Mouse (Mus musculus): ENCODE data around the gene Kif18b. TPM values are rescaled to one million over a fixed set of nuclear protein-coding genes. Genes with fewer than 3 reads are reported as not detected.
A peak's percentile ranks its signal among the peaks of the same experiment; 100 is the strongest.

Kif18b gene
- polyA plus RNA-seq (2012; ENCODE audit: insufficient read depth, insufficient read length, missing spikeins), result not detected in 2 replicates

GRCm38 (mm10) chr11:102924557-102925350 lies at the start of gene Kif18b:
Gene Kif18b, minus strand, starts transcription at chr11:102925124.
- Histone ChIP-seq H3K27ac (replicated peaks; ENCODE audit: low read depth, low read length) (no peak within 1 kb of the TSS), H3K4me1 (ENCODE audit: control insufficient read depth, insufficient read depth, insufficient read length, low read length) (no peaks in the 10 kb centered on the region), H3K4me3 (ENCODE audit: insufficient read depth, low read depth, low read length) (peak within 1 kb of the TSS; percentile 80)

GRCm38 (mm10) chr11:102972326-102972725 lies 47.4 kb upstream of the Kif18b start:
- H3K27ac ChIP-seq (replicated peaks; ENCODE audit: low read depth, low read length), result no peak overlapping the region
- H3K4me1 ChIP-seq (ENCODE audit: control insufficient read depth, insufficient read depth, insufficient read length, low read length), result no peaks in the 10 kb centered on the region
- H3K4me3 ChIP-seq (ENCODE audit: insufficient read depth, low read depth, low read length), result no peak overlapping the region

- H3K27ac ChIP-seq (replicated peaks; ENCODE audit: low read depth, low read length), result no peak overlapping the region
- no peaks in the 10 kb centered on the region for H3K4me1 ChIP-seq (ENCODE audit: control insufficient read depth, insufficient read depth, insufficient read length, low read length)
- no peak overlapping the region for H3K4me3 ChIP-seq (ENCODE audit: insufficient read depth, low read depth, low read length)
Measured at GRCm38 (mm10) chr11:102971604-102972003, 46.7 kb upstream of the Kif18b start.

GRCm38 (mm10) chr11:102964547-102965091 lies 39.7 kb upstream of the Kif18b start:
- no peak overlapping the region for H3K4me3 ChIP-seq (ENCODE audit: insufficient read depth, low read depth, low read length)
- H3K27ac ChIP-seq (replicated peaks; ENCODE audit: low read depth, low read length), result no peak overlapping the region
- no peaks in the 10 kb centered on the region for H3K4me1 ChIP-seq (ENCODE audit: control insufficient read depth, insufficient read depth, insufficient read length, low read length)

GRCm38 (mm10) chr11:102963855-102964546 lies 39.1 kb upstream of the Kif18b start:
- Histone ChIP-seq H3K27ac (replicated peaks; ENCODE audit: low read depth, low read length) (no peak overlapping the region), H3K4me1 (ENCODE audit: control insufficient read depth, insufficient read depth, insufficient read length, low read length) (no peaks in the 10 kb centered on the region), H3K4me3 (ENCODE audit: insufficient read depth, low read depth, low read length) (no peak overlapping the region)

- H3K27ac ChIP-seq (replicated peaks; ENCODE audit: low read depth, low read length), result no peak overlapping the region
- no peak overlapping the region for H3K4me3 ChIP-seq (ENCODE audit: insufficient read depth, low read depth, low read length)
- H3K4me1 ChIP-seq (ENCODE audit: control insufficient read depth, insufficient read depth, insufficient read length, low read length), result no peaks in the 10 kb centered on the region
Measured at GRCm38 (mm10) chr11:102963246-102963854, 38.4 kb upstream of the Kif18b start.

- Histone ChIP-seq H3K4me3 (ENCODE audit: insufficient read depth, low read depth, low read length) (no peak overlapping the region), H3K27ac (replicated peaks; ENCODE audit: low read depth, low read length) (no peak overlapping the region), H3K4me1 (ENCODE audit: control insufficient read depth, insufficient read depth, insufficient read length, low read length) (no peaks in the 10 kb centered on the region)
Measured at GRCm38 (mm10) chr11:102962861-102963245, 37.9 kb upstream of the Kif18b start.

- no peak overlapping the region for H3K4me3 ChIP-seq (ENCODE audit: insufficient read depth, low read depth, low read length)
- no peaks in the 10 kb centered on the region for H3K4me1 ChIP-seq (ENCODE audit: control insufficient read depth, insufficient read depth, insufficient read length, low read length)
- H3K27ac ChIP-seq (replicated peaks; ENCODE audit: low read depth, low read length), result no peak overlapping the region
Measured at GRCm38 (mm10) chr11:102961082-102961481, 36.2 kb upstream of the Kif18b start.

GRCm38 (mm10) chr11:102958870-102959269 lies 33.9 kb upstream of the Kif18b start:
- Histone ChIP-seq H3K27ac (replicated peaks; ENCODE audit: low read depth, low read length) (no peak overlapping the region), H3K4me1 (ENCODE audit: control insufficient read depth, insufficient read depth, insufficient read length, low read length) (no peaks in the 10 kb centered on the region), H3K4me3 (ENCODE audit: insufficient read depth, low read depth, low read length) (no peak overlapping the region)

GRCm38 (mm10) chr11:102958431-102958830 lies 33.5 kb upstream of the Kif18b start:
- Histone ChIP-seq H3K27ac (replicated peaks; ENCODE audit: low read depth, low read length) (no peak overlapping the region), H3K4me3 (ENCODE audit: insufficient read depth, low read depth, low read length) (no peak overlapping the region), H3K4me1 (ENCODE audit: control insufficient read depth, insufficient read depth, insufficient read length, low read length) (no peaks in the 10 kb centered on the region)

GRCm38 (mm10) chr11:102957692-102958091 lies 32.8 kb upstream of the Kif18b start:
- no peak overlapping the region for H3K4me3 ChIP-seq (ENCODE audit: insufficient read depth, low read depth, low read length)
- H3K4me1 ChIP-seq (ENCODE audit: control insufficient read depth, insufficient read depth, insufficient read length, low read length), result no peaks in the 10 kb centered on the region
- H3K27ac ChIP-seq (replicated peaks; ENCODE audit: low read depth, low read length), result no peak overlapping the region

GRCm38 (mm10) chr11:102956962-102957614 lies 32.2 kb upstream of the Kif18b start:
- no peaks in the 10 kb centered on the region for H3K4me1 ChIP-seq (ENCODE audit: control insufficient read depth, insufficient read depth, insufficient read length, low read length)
- H3K27ac ChIP-seq (replicated peaks; ENCODE audit: low read depth, low read length), result no peak overlapping the region
- no peak overlapping the region for H3K4me3 ChIP-seq (ENCODE audit: insufficient read depth, low read depth, low read length)

GRCm38 (mm10) chr11:102952922-102953321 lies 28.0 kb upstream of the Kif18b start:
- Histone ChIP-seq H3K27ac (replicated peaks; ENCODE audit: low read depth, low read length) (no peak overlapping the region), H3K4me1 (ENCODE audit: control insufficient read depth, insufficient read depth, insufficient read length, low read length) (peaks cover 2% of the 10 kb centered on the region; the same call in 1 of the 2 replicates)

GRCm38 (mm10) chr11:102948043-102948961 lies 23.4 kb upstream of the Kif18b start:
- Histone ChIP-seq H3K27ac (replicated peaks; ENCODE audit: low read depth, low read length) (peak overlapping the region; percentile 34), H3K4me1 (ENCODE audit: control insufficient read depth, insufficient read depth, insufficient read length, low read length) (peaks cover 2% of the 10 kb centered on the region; the same call in 1 of the 2 replicates), H3K4me3 (ENCODE audit: insufficient read depth, low read depth, low read length) (peak overlapping the region; percentile 80)

More at GRCm38 (mm10) chr11:102952922-102953321, 28.0 kb upstream of the Kif18b start:
- H3K4me3 ChIP-seq (ENCODE audit: insufficient read depth, low read depth, low read length), result no peak overlapping the region
